Mouse (Mus musculus) midbrain, embryonic 16.5 days (tissue): ENCODE data around the gene Mrps21. TPM values are rescaled to one million over a fixed set of nuclear protein-coding genes. Genes with fewer than 3 reads are reported as not detected.
"Not testable (repeated sequence)": the region's sequence is repeated elsewhere in the genome, so short reads cannot be mapped to it uniquely, and the experiment has no call there.

Experiments used
- ATAC-seq: fragments of 200-750 bp; cut with Nextera tagmentation; 2 replicates; pipeline ENCODE4 v1.8.0; 2017; ENCODE audit warnings: moderate TSS enrichment
- H3K27ac ChIP-seq: fragments of 300-500 bp; sonication (generic); 2 replicates; pipeline ENCODE4 v1.5.1; 2014; ENCODE audit warnings: mild to moderate bottlenecking, low read length, mixed read lengths
- H3K27me3 ChIP-seq: fragments of 300-500 bp; sonication (generic); 2 replicates; pipeline ENCODE4 v1.6.1; 2014; ENCODE audit warnings: low read depth, low read length, mixed read lengths; ENCODE audit not compliant: control insufficient read depth, insufficient read depth
- H3K36me3 ChIP-seq: fragments of 300-500 bp; sonication (generic); 2 replicates; pipeline ENCODE4 v1.6.1; 2014; ENCODE audit warnings: mild to moderate bottlenecking, low read length, moderate library complexity, mixed read lengths; ENCODE audit not compliant: control insufficient read depth, insufficient read depth
- H3K4me1 ChIP-seq: fragments of 300-500 bp; sonication (generic); 2 replicates; pipeline ENCODE4 v1.6.1; 2014; ENCODE audit warnings: mild to moderate bottlenecking, low read length, mixed read lengths; ENCODE audit not compliant: control insufficient read depth, insufficient read depth
- H3K4me2 ChIP-seq: fragments of 300-500 bp; sonication (generic); 2 replicates; pipeline ENCODE4 v1.6.1; 2014; ENCODE audit warnings: mild to moderate bottlenecking, low read length, mixed read lengths
- H3K4me3 ChIP-seq: fragments of 300-500 bp; sonication (generic); 2 replicates; pipeline ENCODE4 v1.5.1; 2014; ENCODE audit warnings: low read depth, mild to moderate bottlenecking, low read length, moderate library complexity, mixed read lengths
- H3K9ac ChIP-seq: fragments of 300-500 bp; sonication (generic); 2 replicates; pipeline ENCODE4 v1.6.1; 2014; ENCODE audit warnings: low read depth, low read length, mixed read lengths
- H3K9me3 ChIP-seq: fragments of 300-500 bp; sonication (generic); replicated peaks from 2 replicates; pipeline ENCODE4 v1.6.1; 2014; ENCODE audit warnings: mild to moderate bottlenecking, low read length, mixed read lengths; ENCODE audit not compliant: control insufficient read depth, poor library complexity, severe bottlenecking
- WGBS: fragments of 180-500 bp; shearing (Covaris S2); extraction: QIAGEN DNeasy Blood & Tissue Kit; methylation state at CpG from one replicate; pipeline ENCODE4 v1.1.7; 2014; 5-methylcytosine and 5-hydroxymethylcytosine counted together
- polyA plus RNA-seq: library from polyadenylated mRNA; unstranded; fragments of >200 nt; fragmentation: Nextera tagmentation; extraction: Ambion mirVana; gene quantifications from 2 replicates; pipeline ENCODE4 v1.2.1, GENCODE M21; 2015

Mrps21 gene
- polyA plus RNA-seq, 1 experiment from 2014 or later, result 247 TPM

DNA sequence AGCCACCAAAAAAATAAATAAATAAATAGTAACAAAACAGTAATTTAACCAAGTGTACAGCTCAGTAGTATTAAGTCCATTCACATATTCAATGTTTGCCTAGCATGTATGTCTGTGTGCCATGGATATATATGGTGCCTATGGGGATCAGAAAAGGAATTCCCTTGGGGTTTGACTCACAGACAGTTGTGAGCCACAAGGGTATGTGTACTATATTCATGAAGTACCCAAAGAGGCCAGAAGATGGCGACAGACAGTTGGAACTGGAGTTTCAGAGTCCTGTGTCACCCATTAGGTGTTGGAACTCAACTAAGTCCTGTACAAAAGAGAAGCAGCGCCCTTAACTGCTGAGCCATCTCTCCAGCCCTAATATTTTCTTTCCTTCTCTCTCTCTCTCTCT, 9.5 kb downstream of the Mrps21 start:
- Histone ChIP-seq H3K9ac (no peak overlapping the region), H3K4me2 (no peak overlapping the region), H3K27ac (no peak overlapping the region), H3K4me3 (no peak overlapping the region), H3K4me1 (no peaks in the 10 kb centered on the region), H3K27me3 (no peaks in the 10 kb centered on the region), H3K36me3 (peaks cover 13% of the 10 kb centered on the region), H3K9me3 (no peaks in the 10 kb centered on the region)
- ATAC-seq, result 0 out of 2 replicates have a peak, but pooled peaks have one; percentile 62
- 50% methylated on average over 2 of the region's 2 CpGs for WGBS

DNA sequence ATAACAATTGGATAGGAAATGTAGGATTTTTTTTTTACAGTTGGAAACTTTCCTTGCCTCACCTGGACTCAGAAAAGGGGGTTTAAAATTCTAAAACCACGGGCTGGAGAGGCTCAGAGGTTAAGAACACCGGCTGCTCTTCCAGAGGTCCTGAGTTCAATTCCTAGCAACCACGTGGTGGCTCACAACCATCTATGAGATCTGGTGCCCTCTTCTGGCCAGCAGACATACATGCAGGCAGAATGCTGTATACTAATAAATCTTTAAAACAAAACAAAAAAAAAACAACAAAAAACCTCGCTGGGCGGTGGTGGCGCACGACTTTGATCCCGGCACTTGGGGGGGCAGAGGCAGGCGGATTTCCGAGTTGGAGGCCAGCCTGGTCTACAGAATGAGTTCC, 10.1 kb downstream of the Mrps21 start:
- H3K4me2 ChIP-seq, result no peak overlapping the region
- no peak overlapping the region for H3K27ac ChIP-seq
- H3K9me3 ChIP-seq, result no peaks in the 10 kb centered on the region
- H3K4me1 ChIP-seq, result peaks cover under 1% of the 10 kb centered on the region; the same call in 1 of the 2 replicates
- H3K27me3 ChIP-seq, result no peaks in the 10 kb centered on the region
- peaks cover 13% of the 10 kb centered on the region for H3K36me3 ChIP-seq
- ATAC-seq, result no peak
- WGBS, result 80% methylated on average over 10 of the region's 10 CpGs
- no peak overlapping the region for H3K9ac ChIP-seq
- H3K4me3 ChIP-seq, result no peak overlapping the region

DNA sequence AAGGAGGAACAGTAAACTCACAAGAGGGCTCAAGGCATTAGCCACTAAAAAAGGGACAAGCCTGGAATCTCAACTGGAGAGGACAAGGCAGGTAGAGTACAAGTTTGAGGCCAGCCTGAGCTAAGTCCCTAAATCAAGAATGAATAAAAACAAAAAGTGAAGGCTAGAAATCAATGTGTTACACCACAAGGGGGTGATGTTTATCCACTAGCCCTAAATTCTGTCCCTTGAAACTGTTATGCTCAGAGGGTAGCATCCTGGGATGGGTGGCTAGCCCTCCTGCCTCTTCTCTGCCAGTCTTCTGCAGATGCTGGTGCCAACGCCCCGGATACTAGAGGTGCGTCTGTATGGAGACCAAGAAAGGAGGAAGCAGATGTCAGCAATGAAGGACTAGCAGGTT, 11.0 kb downstream of the Mrps21 start:
- H3K4me3 ChIP-seq, result no peak overlapping the region
- H3K36me3 ChIP-seq, result peaks cover 12% of the 10 kb centered on the region
- no peak overlapping the region for H3K4me2 ChIP-seq
- H3K9ac ChIP-seq, result no peak overlapping the region
- no peaks in the 10 kb centered on the region for H3K27me3 ChIP-seq
- no peak for ATAC-seq
- H3K9me3 ChIP-seq, result no peaks in the 10 kb centered on the region
- 98% methylated on average over 3 of the region's 3 CpGs for WGBS
- H3K4me1 ChIP-seq, result peaks cover 2% of the 10 kb centered on the region; the same call in 1 of the 2 replicates
- no peak overlapping the region for H3K27ac ChIP-seq

DNA sequence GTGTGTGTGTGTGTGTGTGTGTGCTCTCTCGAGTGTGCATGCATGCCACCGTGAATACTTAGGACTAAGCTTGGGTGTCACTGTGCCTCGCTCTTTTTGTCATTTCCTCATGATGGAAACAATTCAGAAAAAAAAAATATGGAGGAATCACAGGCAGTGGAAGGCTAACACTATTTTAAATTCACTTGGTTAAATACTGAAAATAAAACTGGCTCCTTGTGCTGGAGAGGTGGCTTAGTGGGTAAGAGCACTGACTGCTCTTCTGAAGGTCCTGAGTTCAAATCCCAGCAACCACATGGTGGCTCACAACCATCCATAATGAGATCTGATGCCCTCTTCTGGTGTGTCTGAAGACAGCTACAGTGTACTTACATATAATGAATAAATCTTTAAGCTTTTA, 13.0 kb downstream of the Mrps21 start:
- H3K4me1 ChIP-seq, H3K27ac ChIP-seq, H3K27me3 ChIP-seq, H3K4me2 ChIP-seq, H3K9ac ChIP-seq, H3K36me3 ChIP-seq, H3K9me3 ChIP-seq, H3K4me3 ChIP-seq, ATAC-seq: not testable (repeated sequence)
- WGBS, result 85% methylated on average over 3 of the region's 3 CpGs

DNA sequence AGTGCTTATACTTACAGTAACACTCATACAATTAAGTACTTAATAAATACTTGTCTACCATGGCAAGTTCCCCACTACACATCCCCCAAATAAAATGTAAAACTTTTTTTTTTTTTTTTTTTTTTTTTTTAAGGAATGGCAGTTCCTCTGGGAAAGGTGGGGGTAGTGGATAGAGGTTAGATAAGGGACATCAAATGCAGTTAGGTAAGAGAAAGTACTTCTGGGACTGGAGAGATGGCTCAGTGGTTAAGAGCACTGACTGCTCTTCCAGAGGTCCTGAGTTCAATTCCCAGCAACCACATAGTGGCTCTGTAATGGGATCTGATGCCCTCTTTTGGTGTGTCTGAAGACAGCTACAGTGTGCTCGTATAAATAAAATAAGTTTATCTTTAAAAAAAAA, 14.3 kb downstream of the Mrps21 start:
- H3K36me3 ChIP-seq, H3K9ac ChIP-seq, H3K4me3 ChIP-seq, H3K4me1 ChIP-seq, H3K4me2 ChIP-seq, H3K27ac ChIP-seq, ATAC-seq, H3K27me3 ChIP-seq, H3K9me3 ChIP-seq: not testable (repeated sequence)
- 84% methylated on average over 1 of the region's 1 CpGs for WGBS

DNA sequence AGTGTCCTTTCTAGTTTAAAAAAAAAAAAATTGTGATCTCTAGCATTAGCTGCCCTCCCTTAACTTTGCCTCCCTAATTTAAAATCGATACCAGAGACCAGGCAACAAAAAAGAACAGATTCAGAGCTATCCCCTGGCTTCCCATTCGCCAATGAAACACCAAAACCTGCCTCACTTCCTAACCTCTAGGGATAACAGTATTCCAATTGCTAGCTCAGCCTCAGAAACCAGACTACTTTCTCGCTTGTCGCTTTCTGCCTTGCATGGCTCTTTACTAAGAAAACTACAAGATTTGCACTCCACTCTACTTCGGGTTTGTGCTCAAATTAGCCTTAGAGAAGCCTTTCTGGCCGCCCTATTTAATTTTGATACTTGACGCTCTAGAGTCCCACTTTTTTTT, 15.2 kb downstream of the Mrps21 start:
- WGBS, result 24% methylated on average over 7 of the region's 7 CpGs

DNA sequence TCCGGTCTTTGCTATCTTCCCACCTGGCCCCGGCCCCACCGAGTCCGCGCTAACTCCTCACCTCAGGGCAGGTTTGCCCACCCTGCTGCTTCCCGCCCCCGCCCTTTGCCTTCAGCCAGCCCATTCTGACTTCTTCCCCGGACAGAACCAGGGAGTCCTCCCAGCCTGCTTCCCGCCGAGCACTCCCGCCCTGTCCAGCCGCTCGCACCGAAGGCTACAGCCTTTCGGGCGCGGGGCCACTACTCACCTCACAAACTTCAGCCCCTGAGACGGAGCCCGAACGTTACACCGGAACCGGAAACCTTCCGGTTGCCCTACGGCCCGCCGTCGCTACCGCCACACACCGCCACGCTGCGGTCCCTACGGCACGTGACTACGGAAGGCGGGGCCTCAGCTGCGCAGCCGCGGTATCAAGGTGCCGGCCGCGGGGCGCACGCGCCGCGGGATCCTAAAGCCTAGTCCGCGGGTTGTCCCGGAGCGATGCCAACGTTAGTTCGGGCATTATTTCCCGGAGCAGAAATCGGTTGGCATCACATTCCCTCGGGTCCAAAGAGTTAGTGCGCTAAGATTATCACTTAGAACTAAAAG, 15.7 kb downstream of the Mrps21 start, which contains the start of gene Prpf3:
TSS of gene Prpf3 (minus strand) at position 384 of the 588 bp plus-strand sequence.
- Histone ChIP-seq H3K36me3 (peaks cover 11% of the 10 kb centered on the region), H3K4me2 (peak within 1 kb of the TSS; percentile 79), H3K27ac (peak within 1 kb of the TSS; percentile 78), H3K4me3 (peak within 1 kb of the TSS; percentile 96), H3K9me3 (no peaks in the 10 kb centered on the region), H3K4me1 (peaks cover 8% of the 10 kb centered on the region), H3K9ac (peak within 1 kb of the TSS; percentile 83), H3K27me3 (no peaks in the 10 kb centered on the region)
- peak; percentile 99 for ATAC-seq
- WGBS, result 0% methylated on average over 56 of the region's 56 CpGs

More for the DNA sequence above, 15.2 kb downstream of the Mrps21 start:
- H3K4me1 ChIP-seq, result peaks cover 8% of the 10 kb centered on the region
- peak overlapping the region; percentile 46 for H3K4me2 ChIP-seq
- H3K4me3 ChIP-seq, result peak overlapping the region; percentile 96
- H3K36me3 ChIP-seq, result peaks cover 7% of the 10 kb centered on the region; the same call in 1 of the 2 replicates
- H3K27me3 ChIP-seq, result no peaks in the 10 kb centered on the region
- H3K9ac ChIP-seq, result peak overlapping the region; percentile 1
- ATAC-seq, result no peak; the same call in 1 of the 2 replicates
- peak overlapping the region; percentile 78 for H3K27ac ChIP-seq
- H3K9me3 ChIP-seq, result no peaks in the 10 kb centered on the region

DNA sequence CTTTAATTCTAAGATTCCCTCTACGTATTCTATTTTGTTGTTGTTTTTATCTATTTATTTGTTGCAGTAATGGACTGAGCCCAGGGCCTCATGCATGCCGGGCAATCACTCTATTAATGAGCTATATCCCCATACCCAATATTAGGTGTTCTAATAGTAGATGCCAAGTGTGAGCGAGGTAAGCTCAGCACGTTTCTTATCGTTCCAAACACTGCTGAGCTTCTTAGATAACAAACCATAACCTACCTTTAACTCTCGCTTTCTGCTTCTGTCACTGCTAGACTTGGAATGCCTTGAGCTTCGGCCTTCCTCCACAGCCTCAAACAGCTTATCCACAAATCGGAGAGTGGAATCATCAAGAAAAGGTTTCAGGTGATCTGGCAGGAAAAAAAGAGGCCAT, 20.0 kb downstream of the Mrps21 start:
- H3K36me3 ChIP-seq, result peaks cover 39% of the 10 kb centered on the region
- peaks cover 8% of the 10 kb centered on the region for H3K4me1 ChIP-seq
- no peaks in the 10 kb centered on the region for H3K27me3 ChIP-seq
- no peak overlapping the region for H3K4me3 ChIP-seq
- H3K9ac ChIP-seq, result no peak overlapping the region
- 97% methylated on average over 8 of the region's 8 CpGs for WGBS
- no peak overlapping the region for H3K27ac ChIP-seq
- H3K9me3 ChIP-seq, result no peaks in the 10 kb centered on the region
- H3K4me2 ChIP-seq, result no peak overlapping the region
- no peak for ATAC-seq

DNA sequence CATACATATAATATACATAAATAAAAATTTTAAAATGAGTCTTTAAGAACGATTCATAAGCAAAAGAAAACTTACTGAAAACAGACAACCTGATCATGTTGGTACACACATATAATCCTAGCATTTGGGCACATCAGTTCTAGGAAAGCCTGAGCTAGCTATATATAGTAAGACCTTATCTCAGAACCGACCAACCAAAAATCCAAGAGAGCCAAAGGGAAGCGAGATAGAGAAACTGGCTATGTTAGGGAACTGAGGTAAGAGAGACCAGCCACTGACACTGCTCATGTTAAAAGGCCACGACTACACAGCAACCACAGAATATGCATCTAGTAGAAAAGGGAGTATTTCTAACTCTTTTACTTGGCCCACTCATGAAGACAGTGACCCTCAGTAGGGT, 20.7 kb downstream of the Mrps21 start:
- no peak overlapping the region for H3K4me3 ChIP-seq
- 93% methylated on average over 4 of the region's 4 CpGs for WGBS
- no peak overlapping the region for H3K9ac ChIP-seq
- no peak overlapping the region for H3K27ac ChIP-seq
- no peak for ATAC-seq
- H3K36me3 ChIP-seq, result peaks cover 46% of the 10 kb centered on the region
- peaks cover 6% of the 10 kb centered on the region for H3K4me1 ChIP-seq
- no peaks in the 10 kb centered on the region for H3K27me3 ChIP-seq
- no peak overlapping the region for H3K4me2 ChIP-seq
- H3K9me3 ChIP-seq, result no peaks in the 10 kb centered on the region
